Mouse (Mus musculus) liver, postnatal 0 days (tissue): ENCODE measurements at regions not wholly inside any gene's neighbourhood (a gene's known extent, or its start where the extent isn't known, plus 50 kb on each side); places are given as distances from the start of the nearest gene placed in this dataset.

Source experiments
- ATAC-seq: fragments of 200-750 bp; cut with Nextera tagmentation; 2 replicates; pipeline ENCODE4 v1.8.0; 2017; ENCODE audit warnings: mild to moderate bottlenecking, moderate library complexity
- DNase-seq: peaks from one replicate; pipeline ENCODE4 v3.0.0-alpha.2; 2016
- H3K27ac ChIP-seq: fragments of 300-500 bp; sonication (generic); 2 replicates; pipeline ENCODE4 v1.5.1; 2014; ENCODE audit warnings: antibody characterized with exemption, moderate library complexity, mild to moderate bottlenecking, low read depth
- H3K27me3 ChIP-seq: fragments of 300-500 bp; sonication (generic); 2 replicates; pipeline ENCODE4 v1.6.1; 2014; ENCODE audit warnings: low read length, control low read depth, mixed read lengths; ENCODE audit not compliant: insufficient read depth
- H3K36me3 ChIP-seq: fragments of 300-500 bp; sonication (generic); replicated peaks from 2 replicates; pipeline ENCODE4 v1.6.1; 2014; ENCODE audit warnings: mild to moderate bottlenecking, control low read depth, low read length, moderate library complexity, mixed read lengths; ENCODE audit not compliant: insufficient read depth
- H3K4me1 ChIP-seq: fragments of 300-500 bp; sonication (generic); 2 replicates; pipeline ENCODE4 v1.6.1; 2014; ENCODE audit warnings: antibody characterized with exemption, mild to moderate bottlenecking, control low read depth; ENCODE audit not compliant: insufficient read depth
- H3K4me2 ChIP-seq: fragments of 300-500 bp; sonication (generic); 2 replicates; pipeline ENCODE4 v1.6.1; 2014; ENCODE audit warnings: low read depth, mild to moderate bottlenecking, low read length, moderate library complexity, mixed read lengths
- H3K4me3 ChIP-seq: fragments of 300-500 bp; sonication (generic); 2 replicates; pipeline ENCODE4 v1.5.1; 2014; ENCODE audit warnings: low read depth, low read length
- H3K9ac ChIP-seq: fragments of 300-500 bp; sonication (generic); replicated peaks from 2 replicates; pipeline ENCODE4 v1.6.1; 2014; ENCODE audit warnings: mild to moderate bottlenecking, moderate library complexity
- H3K9me3 ChIP-seq: fragments of 300-500 bp; sonication (generic); 2 replicates; pipeline ENCODE4 v1.6.1; 2016; ENCODE audit warnings: mild to moderate bottlenecking, control low read depth, low read length, mixed read lengths
- CTCF ChIP-seq: sonication (generic); IDR thresholded peaks from 2 replicates; pipeline ENCODE4 v1.5.1; 2016; ENCODE audit warnings: antibody characterized with exemption, low read depth
- EP300 ChIP-seq: IDR thresholded peaks from 2 replicates; pipeline ENCODE4 v1.6.1; 2016; ENCODE audit warnings: antibody characterized with exemption, low read depth, mild to moderate bottlenecking
- WGBS: fragments of 180-500 bp; shearing (Covaris S2); extraction: QIAGEN DNeasy Blood & Tissue Kit; methylation state at CpG from one replicate; pipeline ENCODE4 v1.1.7; 2014; ENCODE audit not compliant: insufficient replicate concordance; 5-methylcytosine and 5-hydroxymethylcytosine counted together

DNA sequence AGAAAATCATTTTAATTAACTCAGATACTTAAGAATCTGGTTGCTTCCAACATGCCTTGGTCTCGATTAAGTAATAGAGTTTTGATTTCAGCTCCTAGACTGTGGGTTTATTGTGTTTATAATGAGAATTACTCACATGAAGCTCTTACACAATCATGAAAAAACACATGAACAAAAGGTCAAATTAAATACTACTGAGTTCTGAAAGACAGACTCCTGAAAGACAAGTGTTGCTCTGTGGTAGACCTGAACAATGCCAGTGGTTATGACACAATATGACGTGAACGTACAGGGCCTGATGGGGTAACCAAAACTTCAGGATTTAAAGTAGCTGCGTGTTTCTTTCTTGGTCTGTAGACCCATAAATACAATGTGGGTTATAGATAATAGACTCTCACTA is 394.8 kb downstream of the Adgrl2 start:
- Histone ChIP-seq H3K27ac (no peak overlapping the region), H3K9me3 (no peaks in the 10 kb centered on the region), H3K4me2 (no peak overlapping the region), H3K4me3 (no peak overlapping the region), H3K9ac (no peak overlapping the region), H3K27me3 (no peaks in the 10 kb centered on the region), H3K4me1 (no peaks in the 10 kb centered on the region), H3K36me3 (no peaks in the 10 kb centered on the region)
- no peak for DNase-seq
- ATAC-seq = no peak
- WGBS = 76% methylated on average over 4 of the region's 4 CpGs
- TF ChIP-seq CTCF (no peak), EP300 (no peak)

DNA sequence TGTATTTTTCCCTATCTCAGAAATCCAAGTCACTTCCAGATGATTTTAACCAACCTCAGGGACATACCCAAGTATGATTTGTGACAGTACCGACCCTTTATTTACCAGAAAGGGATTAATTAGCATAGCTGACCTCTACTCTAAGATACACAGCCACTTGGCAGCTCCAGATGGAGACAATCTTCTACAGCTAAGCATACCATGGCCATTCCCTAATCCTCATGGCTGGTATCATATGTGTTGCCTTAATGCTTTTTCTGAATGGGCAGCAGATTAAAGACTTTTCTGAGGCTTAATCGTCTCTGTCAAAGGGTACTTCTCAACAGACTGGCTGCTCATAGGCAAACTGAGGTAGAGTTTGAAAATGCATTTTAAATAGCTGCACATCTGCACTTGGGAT is 400.8 kb downstream of the Adgrl2 start:
- Histone ChIP-seq H3K27ac (no peak overlapping the region), H3K4me2 (no peak overlapping the region), H3K4me1 (no peaks in the 10 kb centered on the region), H3K9me3 (no peaks in the 10 kb centered on the region), H3K27me3 (no peaks in the 10 kb centered on the region), H3K9ac (no peak overlapping the region), H3K36me3 (no peaks in the 10 kb centered on the region), H3K4me3 (no peak overlapping the region)
- ATAC-seq (no peak), DNase-seq (no peak)
- TF ChIP-seq EP300 (no peak), CTCF (no peak)
- 64% methylated on average over 2 of the region's 2 CpGs for WGBS

DNA sequence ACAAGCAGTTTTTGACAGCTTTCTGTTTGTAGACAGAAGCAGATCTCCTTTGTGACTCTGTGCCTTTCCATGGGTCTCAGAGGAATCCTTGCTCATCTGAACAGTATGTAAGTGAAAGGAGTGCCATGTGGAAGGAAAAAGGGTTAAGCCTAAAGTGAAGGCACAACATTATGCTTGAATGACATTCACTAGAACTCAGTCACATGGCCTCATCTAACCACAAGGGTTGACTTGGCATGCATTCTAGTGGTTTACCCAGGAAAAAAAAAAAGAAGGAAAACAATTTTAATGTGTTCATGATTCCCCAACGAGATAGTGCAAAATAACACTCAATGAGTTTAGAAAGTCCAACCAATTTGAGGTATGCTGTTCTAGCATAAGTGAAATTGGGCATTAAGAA is 414.6 kb downstream of the Adgrl2 start:
- H3K9ac ChIP-seq = no peak overlapping the region
- H3K4me2 ChIP-seq = no peak overlapping the region
- ATAC-seq (no peak), DNase-seq (no peak)
- no peaks in the 10 kb centered on the region for H3K36me3 ChIP-seq
- WGBS = 59% methylated on average over 1 of the region's 1 CpGs
- no peak for TF ChIP-seq EP300
- TF ChIP-seq CTCF = no peak
- H3K9me3 ChIP-seq = no peaks in the 10 kb centered on the region
- H3K4me3 ChIP-seq = no peak overlapping the region
- no peaks in the 10 kb centered on the region for H3K4me1 ChIP-seq
- no peak overlapping the region for H3K27ac ChIP-seq
- no peaks in the 10 kb centered on the region for H3K27me3 ChIP-seq

DNA sequence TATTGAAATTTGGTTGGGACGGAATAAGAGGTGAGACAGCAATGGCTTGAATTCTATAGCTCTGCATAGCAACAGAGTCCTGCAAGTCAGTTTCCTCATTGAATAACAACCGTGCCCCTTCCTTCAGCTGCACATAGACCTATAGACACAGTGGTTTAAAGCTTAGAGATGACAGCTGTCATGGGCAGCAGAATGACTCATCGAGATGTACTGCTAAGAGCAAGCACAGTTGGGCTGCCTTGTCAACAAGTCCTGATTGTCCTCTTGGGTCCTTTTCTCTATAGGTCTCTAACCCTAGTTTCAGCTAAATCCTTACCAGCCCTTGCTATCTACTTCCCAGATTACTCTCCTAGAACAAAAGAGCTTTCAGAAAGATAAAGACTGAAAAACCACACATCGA is 417.9 kb downstream of the Adgrl2 start:
- Histone ChIP-seq H3K9ac (no peak overlapping the region), H3K27ac (no peak overlapping the region), H3K4me2 (no peak overlapping the region), H3K9me3 (no peaks in the 10 kb centered on the region), H3K27me3 (no peaks in the 10 kb centered on the region), H3K4me1 (no peaks in the 10 kb centered on the region), H3K4me3 (no peak overlapping the region), H3K36me3 (no peaks in the 10 kb centered on the region)
- no peak for TF ChIP-seq CTCF
- no peak for TF ChIP-seq EP300
- no peak for ATAC-seq
- no peak for DNase-seq
- 62% methylated on average over 4 of the region's 4 CpGs for WGBS

DNA sequence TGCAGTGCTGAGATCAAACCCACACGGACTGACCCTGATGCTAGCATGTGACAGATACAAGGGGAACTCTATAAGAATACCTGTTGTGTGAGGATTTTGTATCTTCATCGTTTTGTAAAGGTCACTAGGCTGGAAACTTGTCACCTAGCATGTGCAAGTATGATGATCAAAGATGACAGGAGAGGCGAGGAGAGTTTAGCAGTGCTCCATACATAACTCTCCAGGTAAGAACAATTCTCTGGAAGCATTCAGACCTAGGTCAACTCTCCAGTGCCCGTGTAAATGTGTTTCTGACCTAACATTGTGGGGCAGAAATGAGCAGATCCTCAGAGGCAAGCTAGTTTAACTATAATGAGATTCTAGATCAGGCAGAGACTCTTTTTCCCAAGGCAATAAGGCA is 425.6 kb downstream of the Adgrl2 start:
- DNase-seq = no peak
- H3K4me3 ChIP-seq = no peak overlapping the region
- WGBS = 56% methylated on average over 4 of the region's 4 CpGs

DNA sequence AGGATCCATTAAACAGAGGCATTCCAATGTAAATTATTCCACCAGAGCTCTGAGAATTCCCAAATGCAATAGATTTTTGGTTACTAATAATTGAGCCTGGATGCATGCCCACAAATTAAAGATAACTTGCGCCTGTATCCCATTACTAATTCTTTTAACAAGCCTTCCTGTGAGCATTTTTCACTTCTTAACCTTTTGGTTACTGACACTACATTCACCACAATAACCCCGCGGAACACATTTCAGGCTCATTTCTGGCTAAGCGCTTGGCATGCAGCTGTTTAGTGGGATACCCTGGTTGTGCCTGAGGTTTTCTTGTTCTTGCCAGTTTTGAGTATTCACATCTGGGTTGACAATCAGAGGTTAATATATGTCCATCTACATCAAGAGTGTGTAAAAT is 429.1 kb downstream of the Adgrl2 start:
- no peaks in the 10 kb centered on the region for H3K36me3 ChIP-seq
- no peak for DNase-seq
- WGBS = 87% methylated on average over 4 of the region's 4 CpGs
- H3K4me2 ChIP-seq = no peak overlapping the region
- no peaks in the 10 kb centered on the region for H3K4me1 ChIP-seq
- no peaks in the 10 kb centered on the region for H3K27me3 ChIP-seq
- no peak overlapping the region for H3K4me3 ChIP-seq
- no peak overlapping the region for H3K27ac ChIP-seq
- H3K9ac ChIP-seq = no peak overlapping the region
- ATAC-seq = no peak
- H3K9me3 ChIP-seq = no peaks in the 10 kb centered on the region
- TF ChIP-seq EP300 (no peak), CTCF (no peak)

More for the DNA sequence above, 425.6 kb downstream of the Adgrl2 start:
- TF ChIP-seq EP300 (no peak), CTCF (no peak)
- H3K27ac ChIP-seq = no peak overlapping the region
- no peak overlapping the region for H3K4me2 ChIP-seq
- no peaks in the 10 kb centered on the region for H3K27me3 ChIP-seq
- no peaks in the 10 kb centered on the region for H3K36me3 ChIP-seq
- no peak overlapping the region for H3K9ac ChIP-seq
- no peaks in the 10 kb centered on the region for H3K9me3 ChIP-seq
- H3K4me1 ChIP-seq = no peaks in the 10 kb centered on the region
- no peak for ATAC-seq
